Mouse (Mus musculus) neural tube, embryonic 13.5 days (tissue): Measurements from ENCODE around the gene Zscan22. TPM values are rescaled to one million over a fixed set of nuclear protein-coding genes. Genes with fewer than 3 reads are reported as not detected.
"Not testable (repeated sequence)": the region's sequence is repeated elsewhere in the genome, so short reads cannot be mapped to it uniquely, and the experiment has no call there.

ENCODE experiments used
- ATAC-seq: fragments of 200-750 bp; cut with Nextera tagmentation; 2 replicates; pipeline ENCODE4 v1.8.0; 2017; ENCODE audit warnings: low read depth, mild to moderate bottlenecking, moderate TSS enrichment, moderate library complexity
- H3K27ac ChIP-seq: fragments of 300-500 bp; sonication (generic); replicated peaks from 2 replicates; pipeline ENCODE4 v1.5.1; 2015; ENCODE audit warnings: moderate library complexity, mild to moderate bottlenecking, inconsistent platforms
- H3K27me3 ChIP-seq: fragments of 300-500 bp; sonication (generic); 2 replicates; pipeline ENCODE4 v1.6.1; 2015; ENCODE audit warnings: mild to moderate bottlenecking, inconsistent platforms
- H3K36me3 ChIP-seq: fragments of 300-500 bp; sonication (generic); 2 replicates; pipeline ENCODE4 v1.6.1; 2015; ENCODE audit warnings: mild to moderate bottlenecking, inconsistent platforms
- H3K4me1 ChIP-seq: fragments of 300-500 bp; sonication (generic); replicated peaks from 2 replicates; pipeline ENCODE4 v1.6.1; 2015; ENCODE audit warnings: inconsistent platforms
- H3K4me2 ChIP-seq: fragments of 300-500 bp; sonication (generic); 2 replicates; pipeline ENCODE4 v1.6.1; 2015; ENCODE audit warnings: inconsistent platforms, mild to moderate bottlenecking, moderate library complexity
- H3K4me3 ChIP-seq: fragments of 300-500 bp; sonication (generic); 2 replicates; pipeline ENCODE4 v1.5.1; 2015; ENCODE audit warnings: mild to moderate bottlenecking, inconsistent platforms
- H3K9ac ChIP-seq: fragments of 300-500 bp; sonication (generic); 2 replicates; pipeline ENCODE4 v1.6.1; 2015; ENCODE audit warnings: moderate library complexity, mild to moderate bottlenecking, inconsistent platforms
- H3K9me3 ChIP-seq: fragments of 300-500 bp; sonication (generic); 2 replicates; pipeline ENCODE4 v1.6.1; 2016; ENCODE audit warnings: inconsistent platforms
- WGBS: fragments of 180-500 bp; shearing (Covaris S2); methylation state at CpG from one replicate; pipeline ENCODE4 v1.1.7; 2015; 5-methylcytosine and 5-hydroxymethylcytosine counted together
- polyA plus RNA-seq: library from polyadenylated mRNA; unstranded; fragments of >200 nt; fragmentation: Nextera tagmentation; extraction: Ambion mirVana; gene quantifications from 2 replicates; pipeline ENCODE4 v1.2.1, GENCODE M21; 2015

The Zscan22 gene
- 12.6 and 14.0 TPM in 2 replicates for polyA plus RNA-seq

DNA sequence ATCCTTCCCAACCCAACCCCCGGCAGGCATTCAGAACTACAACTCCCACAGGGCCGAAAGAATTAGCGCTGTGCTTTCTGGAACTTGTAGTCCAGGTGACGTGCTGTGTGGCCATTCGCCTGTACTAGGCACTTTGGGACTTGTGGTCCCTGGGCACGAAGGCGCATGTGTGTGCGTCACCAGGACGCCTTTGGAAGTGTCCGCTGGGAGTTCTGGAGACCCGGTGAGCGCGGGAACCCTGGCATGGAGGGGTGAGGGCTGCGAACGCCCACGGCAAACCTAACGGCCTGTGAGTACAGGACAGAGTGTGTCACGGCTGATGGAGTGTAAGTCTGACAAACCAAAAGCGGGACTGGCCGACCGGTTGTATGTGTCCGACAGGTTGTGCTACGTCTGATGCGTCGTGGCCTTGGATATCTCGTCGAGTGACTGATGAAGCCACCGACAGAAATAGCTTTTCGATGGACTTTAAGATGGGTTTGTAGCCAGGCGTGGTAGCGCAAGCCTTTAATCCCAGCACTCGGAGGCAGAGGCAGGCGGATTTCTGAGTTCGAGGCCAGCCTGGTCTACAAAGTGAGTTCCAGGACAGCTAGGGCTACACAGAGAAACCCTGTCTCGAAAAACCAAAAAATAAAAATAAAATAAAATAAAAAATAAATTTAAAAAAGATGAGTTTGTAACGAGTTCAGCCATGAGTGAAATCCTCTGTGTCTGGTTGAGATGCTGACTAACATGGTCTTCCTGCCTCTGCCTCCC, at the start of gene Zscan22:
Gene Zscan22 (plus strand): TSS at position 161 of the 756 bp plus-strand sequence.
- WGBS: 8% methylated on average over 36 of the region's 36 CpGs
- Histone ChIP-seq H3K27me3 (no peaks in the 10 kb centered on the region), H3K36me3 (peaks cover 5% of the 10 kb centered on the region; the same call in 1 of the 2 replicates), H3K4me2 (peak within 1 kb of the TSS; percentile 57), H3K9ac (peak within 1 kb of the TSS; percentile 71), H3K4me3 (peak within 1 kb of the TSS; percentile 61), H3K4me1 (peaks cover 15% of the 10 kb centered on the region), H3K9me3 (no peaks in the 10 kb centered on the region), H3K27ac (peak within 1 kb of the TSS; percentile 39; the same call in 1 of the 2 replicates)
- ATAC-seq: peak; percentile 98

DNA sequence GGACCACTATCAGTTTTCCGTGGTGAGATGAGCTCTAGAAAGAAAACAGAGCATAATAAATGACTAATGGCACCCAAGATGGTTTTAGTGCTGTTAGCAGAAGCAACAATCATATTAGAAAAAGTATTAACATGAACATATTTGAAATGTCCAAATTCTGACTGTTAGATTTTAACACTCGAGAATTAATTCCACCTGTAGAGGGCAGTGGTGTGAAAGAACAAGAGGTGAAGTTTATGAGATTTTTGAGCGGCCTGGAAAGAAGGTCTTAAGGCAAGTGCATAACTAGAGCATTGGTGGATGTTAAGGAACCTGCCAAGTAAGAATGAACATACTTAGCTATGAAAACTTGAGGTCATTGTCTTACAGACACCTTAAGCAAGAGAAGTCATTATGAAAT, 23.3 kb upstream of the Zscan22 start:
- Histone ChIP-seq H3K4me1 (no peaks in the 10 kb centered on the region), H3K4me2 (no peak overlapping the region), H3K9me3 (peaks cover 7% of the 10 kb centered on the region), H3K27ac (no peak overlapping the region), H3K36me3 (no peaks in the 10 kb centered on the region), H3K27me3 (peaks cover 4% of the 10 kb centered on the region), H3K9ac (no peak overlapping the region), H3K4me3 (no peak overlapping the region)
- WGBS: 23% methylated on average over 3 of the region's 3 CpGs
- ATAC-seq: no peak

DNA sequence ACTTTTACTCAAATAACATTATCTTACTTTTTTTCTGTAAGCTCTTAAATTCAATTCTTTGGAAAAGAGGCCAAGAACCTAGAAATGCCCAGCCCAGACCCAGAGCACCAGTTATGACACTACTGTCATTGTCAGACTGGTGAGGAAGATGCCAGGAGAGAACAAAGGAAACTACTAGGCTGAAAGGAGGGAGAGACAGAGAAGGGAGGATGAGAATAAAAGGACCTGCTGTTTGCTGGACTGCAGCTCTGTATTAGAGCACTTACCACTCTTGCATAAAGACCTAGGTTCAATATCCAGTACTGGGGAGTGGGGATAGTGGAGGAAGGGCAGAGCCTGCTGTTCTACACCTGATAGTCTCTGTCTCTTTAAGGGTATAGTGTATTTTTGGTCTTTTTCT, 17.6 kb upstream of the Zscan22 start:
- no peak overlapping the region for H3K9ac ChIP-seq
- peaks cover 19% of the 10 kb centered on the region for H3K4me1 ChIP-seq
- peak overlapping the region; percentile 77 for H3K4me2 ChIP-seq
- H3K27me3 ChIP-seq: no peaks in the 10 kb centered on the region
- no peaks in the 10 kb centered on the region for H3K9me3 ChIP-seq
- H3K36me3 ChIP-seq: peaks cover 8% of the 10 kb centered on the region
- H3K4me3 ChIP-seq: peak overlapping the region; percentile 55
- ATAC-seq: 0 out of 2 replicates have a peak, but pooled peaks have one; percentile 25
- H3K27ac ChIP-seq: no peak overlapping the region

DNA sequence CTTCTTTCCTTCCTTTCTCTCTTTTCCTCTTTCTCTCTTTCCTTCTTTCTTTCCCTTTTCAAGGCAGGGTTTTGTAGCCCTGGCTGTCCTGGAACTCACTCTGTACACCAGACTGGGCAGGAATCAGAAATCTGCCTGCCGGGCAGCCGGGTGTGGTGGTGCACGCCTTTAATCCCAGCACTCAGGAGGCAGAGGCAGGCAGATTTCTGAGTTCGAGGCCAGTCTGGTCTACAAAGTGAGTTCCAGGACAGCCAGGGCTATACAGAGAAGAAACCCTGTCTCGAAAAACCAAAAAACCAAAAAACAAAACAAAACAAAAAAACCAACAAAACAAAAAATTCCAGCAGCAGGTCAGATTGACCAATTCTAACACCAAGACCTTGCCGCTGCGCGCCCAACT, 17.1 kb upstream of the Zscan22 start:
- H3K4me3 ChIP-seq: peak overlapping the region; percentile 55
- peaks cover 19% of the 10 kb centered on the region for H3K4me1 ChIP-seq
- not testable (repeated sequence) for H3K27ac ChIP-seq, H3K9me3 ChIP-seq, H3K27me3 ChIP-seq
- peak overlapping the region; percentile 78 for H3K9ac ChIP-seq
- peaks cover 13% of the 10 kb centered on the region for H3K36me3 ChIP-seq
- 39% methylated on average over 8 of the region's 8 CpGs for WGBS
- peak overlapping the region; percentile 77 for H3K4me2 ChIP-seq
- ATAC-seq: peak; percentile 42

DNA sequence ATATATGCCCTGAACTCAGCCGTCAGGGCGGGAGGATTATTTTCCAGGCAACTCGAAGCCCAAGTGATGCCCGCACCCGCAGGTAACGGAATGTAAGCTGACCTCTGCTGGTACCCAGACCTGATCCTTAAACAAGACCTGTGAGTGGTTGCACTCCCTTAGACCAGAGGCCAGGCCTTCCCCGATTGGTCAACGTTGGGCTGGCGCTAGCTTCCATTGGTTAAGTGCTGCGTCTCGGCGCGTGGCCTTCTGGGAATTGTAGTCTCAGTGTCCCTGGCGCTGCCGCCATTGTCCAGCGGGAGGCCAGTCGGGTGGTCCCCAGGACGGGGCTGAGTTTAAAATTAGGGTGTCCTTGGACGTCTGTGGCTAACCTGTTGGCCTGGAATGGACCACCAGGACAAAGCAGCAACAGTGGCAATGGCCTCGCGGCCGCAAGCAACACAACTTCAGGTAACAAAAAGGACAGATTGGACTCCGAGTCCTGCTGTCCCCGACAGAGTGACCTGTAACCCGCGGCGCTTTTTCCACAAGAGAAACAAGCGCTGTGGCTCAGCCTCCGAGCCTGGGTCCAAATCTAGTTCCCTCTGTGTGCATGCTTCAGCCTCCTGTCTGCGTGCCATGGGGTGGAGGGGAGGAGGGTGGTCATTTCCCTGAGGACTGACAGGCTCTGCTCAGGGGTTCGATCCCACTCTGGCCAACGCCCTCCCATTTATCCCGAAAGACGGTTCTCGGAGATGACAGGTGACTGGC, 16.5 kb upstream of the Zscan22 start, which contains the start of gene Zfp128:
Gene Zfp128 (plus strand): TSS at position 267 of the 750 bp plus-strand sequence.
- H3K36me3 ChIP-seq: peaks cover 19% of the 10 kb centered on the region
- H3K27ac ChIP-seq: no peak within 1 kb of the TSS
- 2% methylated on average over 35 of the region's 35 CpGs for WGBS
- H3K9me3 ChIP-seq: no peaks in the 10 kb centered on the region
- ATAC-seq: peak; percentile 98
- no peaks in the 10 kb centered on the region for H3K27me3 ChIP-seq
- H3K4me1 ChIP-seq: peaks cover 19% of the 10 kb centered on the region
- H3K4me2 ChIP-seq: peak within 1 kb of the TSS; percentile 77
- peak within 1 kb of the TSS; percentile 55 for H3K4me3 ChIP-seq
- H3K9ac ChIP-seq: peak within 1 kb of the TSS; percentile 78

DNA sequence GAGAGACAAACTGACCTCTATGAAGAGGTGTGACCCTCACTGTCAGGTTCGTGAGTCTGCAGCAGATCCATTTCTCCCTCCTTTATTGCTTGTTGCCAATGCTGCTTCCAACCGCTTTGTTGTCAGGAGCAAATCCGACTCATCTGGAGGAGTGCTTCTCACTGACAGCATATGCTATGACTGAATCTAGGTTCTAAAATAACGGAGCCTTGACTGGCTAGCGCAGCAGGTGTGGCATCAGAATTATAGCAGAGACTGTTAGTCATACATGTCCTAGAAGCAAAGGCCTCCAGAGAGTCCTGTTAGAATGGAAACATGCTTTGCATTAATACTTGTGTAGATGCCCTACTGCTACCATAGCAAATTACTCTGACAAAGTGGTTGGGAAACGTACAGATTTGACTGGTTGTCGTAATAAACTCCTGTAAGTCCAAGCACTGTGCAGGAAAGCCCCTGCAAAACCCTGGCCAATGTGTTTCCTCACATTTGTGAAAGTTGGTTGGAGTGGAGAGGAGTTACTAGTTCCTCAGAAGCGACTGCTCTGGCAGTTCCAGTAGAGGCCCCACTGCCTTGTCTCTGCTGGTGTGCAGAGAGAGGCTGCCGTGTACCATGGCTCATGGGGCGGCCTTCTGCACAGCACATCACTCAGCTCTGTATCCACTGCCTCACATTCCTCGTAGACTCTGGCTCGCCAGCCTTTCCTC, 10.9 kb upstream of the Zscan22 start:
- WGBS: 93% methylated on average over 12 of the region's 12 CpGs
- no peak for ATAC-seq
- Histone ChIP-seq H3K27me3 (no peaks in the 10 kb centered on the region), H3K4me2 (no peak overlapping the region), H3K36me3 (peaks cover 71% of the 10 kb centered on the region), H3K4me1 (peaks cover 15% of the 10 kb centered on the region), H3K4me3 (no peak overlapping the region), H3K9ac (no peak overlapping the region), H3K27ac (no peak overlapping the region), H3K9me3 (no peaks in the 10 kb centered on the region)

DNA sequence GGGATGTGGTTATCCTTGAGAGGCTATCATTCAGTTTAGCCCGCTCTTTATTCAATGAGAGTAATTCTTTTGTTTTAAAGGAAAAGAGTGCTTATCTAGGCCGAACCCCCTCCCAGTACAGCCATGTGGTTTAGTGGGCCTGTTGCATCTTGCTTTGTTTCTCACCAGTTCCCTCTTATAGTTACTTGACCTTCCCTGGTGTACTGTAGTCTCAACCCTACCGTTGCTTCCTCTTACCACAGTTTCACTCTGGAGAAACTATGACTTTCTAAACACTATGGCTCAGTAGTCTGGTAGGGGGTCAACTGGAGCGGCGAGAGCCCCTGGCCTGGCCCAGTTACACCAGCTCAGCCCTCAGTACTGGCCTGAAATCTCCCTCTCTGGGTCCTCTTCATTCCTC, 10.0 kb upstream of the Zscan22 start:
- Histone ChIP-seq H3K4me3 (no peak overlapping the region), H3K27me3 (no peaks in the 10 kb centered on the region), H3K9me3 (no peaks in the 10 kb centered on the region), H3K27ac (no peak overlapping the region), H3K36me3 (peaks cover 80% of the 10 kb centered on the region), H3K9ac (no peak overlapping the region), H3K4me1 (peaks cover 7% of the 10 kb centered on the region), H3K4me2 (no peak overlapping the region)
- ATAC-seq: no peak
- WGBS: 96% methylated on average over 5 of the region's 5 CpGs

DNA sequence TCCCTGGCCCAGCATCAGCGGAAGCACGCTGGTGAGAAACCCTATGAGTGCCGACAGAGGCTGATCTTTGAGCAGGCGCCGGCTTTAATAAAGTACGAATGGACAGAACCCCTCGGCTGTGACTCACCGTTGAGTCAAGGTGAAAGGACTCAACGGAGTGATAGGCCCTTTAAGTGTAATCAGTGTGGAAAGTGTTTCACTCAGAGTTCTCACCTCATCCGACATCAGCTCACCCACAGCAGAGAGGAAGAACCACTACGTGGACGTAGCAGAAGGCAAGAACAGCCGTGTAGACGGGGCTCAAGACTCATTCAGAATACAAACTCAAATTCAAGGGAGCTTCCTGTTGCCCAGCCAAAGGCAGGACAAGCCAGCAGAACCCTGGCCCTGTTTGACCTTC, 6.7 kb upstream of the Zscan22 start:
- ATAC-seq: no peak
- no peaks in the 10 kb centered on the region for H3K9me3 ChIP-seq
- H3K4me2 ChIP-seq: no peak overlapping the region
- H3K27ac ChIP-seq: no peak overlapping the region
- WGBS: 95% methylated on average over 14 of the region's 14 CpGs
- H3K36me3 ChIP-seq: peaks cover 62% of the 10 kb centered on the region
- H3K9ac ChIP-seq: no peak overlapping the region
- no peaks in the 10 kb centered on the region for H3K27me3 ChIP-seq
- no peaks in the 10 kb centered on the region for H3K4me1 ChIP-seq
- H3K4me3 ChIP-seq: no peak overlapping the region

DNA sequence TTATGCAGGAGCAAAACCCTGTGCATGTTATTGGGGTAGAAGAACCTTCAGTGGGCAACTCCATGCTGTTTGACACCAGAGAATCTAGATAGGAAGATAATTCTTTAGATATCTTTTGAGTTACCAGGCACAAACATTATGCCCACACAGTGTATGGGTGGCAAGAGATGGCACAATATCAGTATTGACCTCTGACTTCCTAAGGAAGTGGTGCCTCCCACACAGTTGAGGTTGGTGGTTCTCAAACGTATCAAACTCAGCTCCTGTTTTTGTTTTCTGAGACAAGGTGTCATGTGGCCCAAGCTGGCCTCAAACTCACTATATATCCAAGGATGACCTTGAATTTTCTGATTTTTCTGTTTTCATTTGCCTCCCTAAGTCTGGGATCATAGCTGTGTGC, 6.3 kb upstream of the Zscan22 start:
- peaks cover 58% of the 10 kb centered on the region for H3K36me3 ChIP-seq
- no peak for ATAC-seq
- no peak overlapping the region for H3K9ac ChIP-seq
- H3K27me3 ChIP-seq: no peaks in the 10 kb centered on the region
- H3K9me3 ChIP-seq: no peaks in the 10 kb centered on the region
- no peak overlapping the region for H3K27ac ChIP-seq
- no peak overlapping the region for H3K4me2 ChIP-seq
- no peak overlapping the region for H3K4me3 ChIP-seq
- no peaks in the 10 kb centered on the region for H3K4me1 ChIP-seq
- WGBS: 91% methylated on average over 1 of the region's 1 CpGs

DNA sequence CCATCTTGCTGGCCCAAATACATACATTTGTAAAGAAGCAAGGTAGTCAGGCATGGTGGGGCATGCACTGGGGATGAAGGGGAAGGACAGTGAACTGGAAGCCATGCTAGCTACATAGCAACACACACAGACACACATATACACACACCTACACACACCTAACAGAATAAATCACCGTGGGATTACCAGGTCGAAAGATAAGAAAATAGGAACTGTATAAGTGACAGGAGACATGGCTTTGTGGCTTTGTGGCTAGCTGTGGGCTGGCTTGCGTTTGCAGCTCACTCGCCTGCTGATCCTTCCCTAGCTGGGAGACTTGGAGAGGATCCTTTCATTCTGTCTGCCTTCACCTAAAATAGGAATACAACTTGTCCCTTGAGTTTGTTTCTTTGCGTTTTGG, 3.9 kb downstream of the Zscan22 start:
- Histone ChIP-seq H3K27ac (no peak overlapping the region), H3K9ac (no peak overlapping the region), H3K9me3 (no peaks in the 10 kb centered on the region), H3K36me3 (peaks cover 41% of the 10 kb centered on the region), H3K27me3 (no peaks in the 10 kb centered on the region), H3K4me2 (no peak overlapping the region), H3K4me1 (peaks cover 15% of the 10 kb centered on the region), H3K4me3 (no peak overlapping the region)
- 93% methylated on average over 5 of the region's 5 CpGs for WGBS
- ATAC-seq: no peak

DNA sequence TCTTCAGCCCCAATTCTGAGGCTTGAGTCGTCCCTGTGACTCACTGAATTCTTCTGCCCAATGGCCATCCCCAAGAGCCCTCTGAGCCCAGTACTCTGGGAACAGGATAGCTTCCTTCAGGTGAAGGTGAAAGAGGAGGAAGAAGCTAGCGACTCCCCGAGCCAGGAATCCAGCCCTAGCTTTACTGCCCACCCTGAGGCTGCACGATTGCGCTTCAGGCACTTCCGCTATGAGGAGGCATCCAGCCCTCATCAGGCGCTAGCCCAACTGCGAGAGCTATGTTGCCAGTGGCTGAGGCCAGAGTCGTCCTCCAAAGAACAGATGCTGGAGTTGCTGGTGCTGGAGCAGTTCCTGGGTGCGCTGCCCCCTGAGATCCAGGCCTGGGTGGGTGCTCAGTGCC, 6.0 kb downstream of the Zscan22 start:
- WGBS: 51% methylated on average over 10 of the region's 10 CpGs
- Histone ChIP-seq H3K9me3 (no peaks in the 10 kb centered on the region), H3K27ac (no peak overlapping the region), H3K4me3 (peak overlapping the region; percentile 5; the same call in 1 of the 2 replicates), H3K27me3 (no peaks in the 10 kb centered on the region), H3K9ac (peak overlapping the region; percentile 49; the same call in 1 of the 2 replicates), H3K36me3 (peaks cover 62% of the 10 kb centered on the region), H3K4me1 (peaks cover 9% of the 10 kb centered on the region), H3K4me2 (no peak overlapping the region)
- no peak for ATAC-seq

DNA sequence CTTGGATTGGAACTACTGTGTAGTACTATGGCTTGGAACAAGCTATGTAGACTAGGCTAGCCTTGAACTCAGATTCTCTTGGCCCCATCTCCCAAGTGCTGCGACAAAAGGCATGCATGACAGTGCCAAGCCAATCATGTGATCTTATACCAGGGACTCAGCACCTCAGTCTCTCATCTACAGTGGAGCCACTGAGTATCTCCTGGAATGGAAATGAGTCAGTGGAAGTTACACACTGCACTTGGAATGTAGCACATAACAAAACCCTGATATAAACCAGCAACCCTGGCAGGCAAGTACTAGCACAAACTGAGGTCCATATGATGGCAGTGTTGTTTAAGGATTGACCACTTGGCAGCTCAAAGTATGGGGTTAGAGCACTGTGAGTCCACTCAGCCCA, 7.5 kb downstream of the Zscan22 start:
- 97% methylated on average over 1 of the region's 1 CpGs for WGBS
- Histone ChIP-seq H3K4me1 (peaks cover 10% of the 10 kb centered on the region; the same call in 1 of the 2 replicates), H3K9me3 (no peaks in the 10 kb centered on the region), H3K27ac (no peak overlapping the region), H3K4me3 (no peak overlapping the region), H3K27me3 (no peaks in the 10 kb centered on the region), H3K9ac (no peak overlapping the region), H3K36me3 (peaks cover 68% of the 10 kb centered on the region), H3K4me2 (no peak overlapping the region)
- ATAC-seq: no peak
